10 mouse cellular contexts compared by ENCODE assay signal in the genomic region with DNA sequence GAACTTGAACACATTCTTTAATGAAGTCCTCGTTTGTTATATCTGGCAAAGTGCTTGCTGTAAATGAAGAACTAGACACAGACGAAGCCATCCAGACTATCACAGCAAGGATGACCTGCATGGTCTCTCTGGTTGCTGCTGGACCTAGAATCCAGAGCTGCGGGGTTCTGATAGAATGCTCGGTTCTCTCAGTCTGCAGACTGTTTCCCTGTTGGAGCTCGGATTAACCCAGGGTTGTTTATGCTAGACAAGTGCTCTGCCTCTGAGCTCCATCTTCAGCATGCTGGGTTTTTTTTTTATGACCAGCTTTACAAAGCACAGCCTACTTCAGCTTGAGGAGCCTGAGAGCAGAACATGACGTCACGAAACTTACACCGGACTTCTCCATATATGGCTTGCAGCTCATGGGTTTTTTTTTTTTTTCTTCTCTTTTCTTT. TPM values are rescaled to one million over a fixed set of nuclear protein-coding genes. Genes with fewer than 3 reads are reported as not detected.
DNase-seq lines count a peak whose midpoint lies in the region; ATAC-seq and TF ChIP-seq lines count a peak whose summit lies in the region.
"Had no signal": no experiment of that assay in that cellular context is flagged by ENCODE, and none has a peak within 500 bp of the region (broad histone marks: within the 10 kb centered on the region; RNA-seq: fewer than 3 reads in every experiment).

No protein-coding gene starts in this region.

- no peak for TF ChIP-seq CTCF in Patski (IDR thresholded peaks at IDR 0.05)

- no peaks in the 10 kb centered on the region for H3K9me3 ChIP-seq in liver, embryonic 12.5 days (replicated peaks)
- no peaks in the 10 kb centered on the region for H3K9me3 ChIP-seq in forebrain, embryonic 10.5 days
- no peaks in the 10 kb centered on the region for H3K9me3 ChIP-seq in forebrain, embryonic 14.5 days (replicated peaks; ENCODE audit: control insufficient read depth, low read length)
- H3K9me3 ChIP-seq: limb, embryonic 15.5 days had no signal

- peak overlapping the region; percentile 15 for H3K4me2 ChIP-seq in liver, embryonic 12.5 days
- H3K4me2 ChIP-seq in forebrain, embryonic 14.5 days (ENCODE audit: low read length) = no peak overlapping the region
- H3K4me2 ChIP-seq: limb, embryonic 15.5 days had no signal

- DNase-seq in 3T3-L1 (ENCODE audit: low read depth, low spot score) (peak; percentile 47), Patski (ENCODE audit: low read depth, low spot score) (peak; percentile 48)
- peak; percentile 88 for DNase-seq in naive thymus-derived CD4-positive, alpha-beta T cell, adult 2 months (ENCODE audit: low read depth)
- no peak for DNase-seq in retina, postnatal 1 day
- no peak for DNase-seq in adrenal gland, postnatal 14 days
- DNase-seq in forebrain, embryonic 10.5 days (ENCODE audit: extremely low spot score, low spot score) = no peak
- DNase-seq in forebrain, embryonic 14.5 days (ENCODE audit: low spot score) = no peak
- DNase-seq: cerebellum, postnatal 14 days had no signal

- H3K4me3 ChIP-seq in liver, embryonic 12.5 days = no peak overlapping the region
- no peak overlapping the region for H3K4me3 ChIP-seq in forebrain, embryonic 10.5 days
- H3K4me3 ChIP-seq in forebrain, embryonic 14.5 days (ENCODE audit: low read depth, low read length) = no peak overlapping the region
- H3K4me3 ChIP-seq: limb, embryonic 15.5 days had no signal

- no peaks in the 10 kb centered on the region for H3K27me3 ChIP-seq in Patski
- no peaks in the 10 kb centered on the region for H3K27me3 ChIP-seq in liver, embryonic 12.5 days (replicated peaks)
- no peaks in the 10 kb centered on the region for H3K27me3 ChIP-seq in forebrain, embryonic 10.5 days (ENCODE audit: poor library complexity, severe bottlenecking)
- no peaks in the 10 kb centered on the region for H3K27me3 ChIP-seq in forebrain, embryonic 14.5 days (replicated peaks; ENCODE audit: control insufficient read depth, insufficient read depth, low read length)
- H3K27me3 ChIP-seq: limb, embryonic 15.5 days had no signal

- peaks cover 24% of the 10 kb centered on the region for H3K4me1 ChIP-seq in liver, embryonic 12.5 days
- H3K4me1 ChIP-seq in forebrain, embryonic 10.5 days = no peaks in the 10 kb centered on the region
- H3K4me1 ChIP-seq in forebrain, embryonic 14.5 days (ENCODE audit: control insufficient read depth, insufficient read depth, low read length) = no peaks in the 10 kb centered on the region
- H3K4me1 ChIP-seq: limb, embryonic 15.5 days had no signal

- no peak overlapping the region for H3K27ac ChIP-seq in liver, embryonic 12.5 days
- H3K27ac ChIP-seq in forebrain, embryonic 10.5 days = no peak overlapping the region
- H3K27ac ChIP-seq in forebrain, embryonic 14.5 days (ENCODE audit: low read depth, low read length) = no peak overlapping the region
- H3K27ac ChIP-seq: limb, embryonic 15.5 days had no signal

- POLR2A ChIA-PET in Patski (lab: Charles Lee) = interaction anchor here (1.2 kb wide), 1 partner anchor 491 kb away, joined by 4 read pairs; a partner anchor contains a TSS

- in situ Hi-C loops in Patski (cut with MboI; ENCODE audit: low pct_unique_long_range_greater_than_20kb) = no loop called here

- 45% methylated on average over 8 of the region's 8 CpGs for WGBS in liver, embryonic 12.5 days (ENCODE audit: insufficient replicate concordance)
- 86% methylated on average over 8 of the region's 8 CpGs for WGBS in forebrain, embryonic 10.5 days
- 78% methylated on average over 8 of the region's 8 CpGs for WGBS in forebrain, embryonic 14.5 days

- peak; percentile 74 for ATAC-seq in Patski
- no peak for ATAC-seq in liver, embryonic 12.5 days
- ATAC-seq in forebrain, embryonic 14.5 days = no peak

- CTCF ChIA-PET in Patski (lab: Charles Lee) = interaction anchor here (0.7 to 1.3 kb wide), 2 partner anchors 24 to 806 kb away, joined by 3 to 4 read pairs; a partner anchor contains a TSS

- no peak overlapping the region for H3K9ac ChIP-seq in liver, embryonic 12.5 days
- H3K9ac ChIP-seq in forebrain, embryonic 14.5 days (ENCODE audit: low read length) = no peak overlapping the region
- H3K9ac ChIP-seq: limb, embryonic 15.5 days had no signal

- no peaks in the 10 kb centered on the region for H3K36me3 ChIP-seq in liver, embryonic 12.5 days
- no peaks in the 10 kb centered on the region for H3K36me3 ChIP-seq in forebrain, embryonic 10.5 days (replicated peaks)
- H3K36me3 ChIP-seq in forebrain, embryonic 14.5 days (ENCODE audit: control insufficient read depth, insufficient read depth, low read length) = no peaks in the 10 kb centered on the region
- H3K36me3 ChIP-seq: limb, embryonic 15.5 days had no signal

RNA-seq across cellular contexts. Expression of a gene that starts 5.5 kb away (rescaled TPM):
- 81.1 TPM for polyA plus RNA-seq in Patski (2021)
- 6.3 and 6.9 TPM in 2 replicates for polyA plus RNA-seq in liver, embryonic 12.5 days (2016; fragmentation: Nextera tagmentation; extraction: Ambion mirVana)
- 0.78 and 4.0 TPM in 2 replicates for total RNA-seq in adrenal gland, postnatal 14 days (2021)
- 0.82 and 1.0 TPM in 2 replicates for polyA plus RNA-seq in forebrain, embryonic 10.5 days (2016; fragmentation: Nextera tagmentation; extraction: Ambion mirVana)
- 0.25 and 0.88 TPM in 2 replicates for polyA plus RNA-seq in forebrain, embryonic 14.5 days (2014; fragmentation: Nextera tagmentation; extraction: Ambion mirVana)

RNA-seq across cellular contexts. Expression of a gene that starts 24.5 kb away (rescaled TPM):
- polyA plus RNA-seq in Patski (2021) = 37.9 TPM
- 37.1 and 40.0 TPM in 2 replicates for polyA plus RNA-seq in liver, embryonic 12.5 days (2016; fragmentation: Nextera tagmentation; extraction: Ambion mirVana)
- 31.3 and 34.2 TPM in 2 replicates for total RNA-seq in adrenal gland, postnatal 14 days (2021)
- polyA plus RNA-seq in forebrain, embryonic 10.5 days (2016; fragmentation: Nextera tagmentation; extraction: Ambion mirVana) = 60.4 and 64.8 TPM in 2 replicates
- 57.3 and 62.1 TPM in 2 replicates for polyA plus RNA-seq in forebrain, embryonic 14.5 days (2014; fragmentation: Nextera tagmentation; extraction: Ambion mirVana)

Comparison
In these comparisons a context has a peak if more than half of its experiments do, and no peak if none do; other contexts are left out.
1. DNase-seq: peak in 3T3-L1 (single experiment), Patski (single experiment) and naive thymus-derived CD4-positive, alpha-beta T cell, adult 2 months (single experiment); none in retina, postnatal 1 day (single experiment), adrenal gland, postnatal 14 days (single experiment), forebrain, embryonic 10.5 days (single experiment) and forebrain, embryonic 14.5 days (single experiment).
2. RNA of a gene that starts 5.5 kb away (polyA plus RNA-seq): 81.1 TPM in Patski (single experiment); 6.3 to 6.9 TPM in liver, embryonic 12.5 days, 0.82 to 1.0 TPM in forebrain, embryonic 10.5 days and 0.25 to 0.88 TPM in forebrain, embryonic 14.5 days; every median in the first group is over 10 times any median in the second.